Mouse (Mus musculus): ENCODE measurements around the gene Olfr869. TPM values are rescaled to one million over a fixed set of nuclear protein-coding genes. Genes with fewer than 3 reads are reported as not detected.

Gene Olfr869
- total RNA-seq (2021) = not detected

DNA sequence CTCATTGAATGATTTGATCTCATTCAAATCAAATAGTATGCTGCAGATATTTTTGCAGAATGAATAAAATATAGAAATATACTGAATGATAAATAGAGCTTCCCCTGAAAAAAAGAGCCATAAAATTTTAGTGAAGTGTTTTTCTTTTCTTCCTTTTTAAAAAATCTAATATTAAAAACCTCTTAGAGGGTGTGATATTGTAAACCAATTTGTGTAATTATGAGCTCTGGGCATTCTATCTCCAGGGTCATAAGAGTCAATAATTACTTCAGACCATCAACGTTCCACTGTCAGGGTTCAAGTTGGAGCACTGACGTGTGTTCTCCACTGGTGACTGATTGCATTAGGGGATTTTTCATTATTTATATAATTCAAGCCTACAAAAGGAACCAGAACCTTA, at the start of gene Olfr869:
Olfr869 (plus strand) TSS at position 301 of the 400 bp plus-strand sequence.
- intact Hi-C loops (cut with DNase I) = no loop called here
- DNase-seq = no peak

DNA sequence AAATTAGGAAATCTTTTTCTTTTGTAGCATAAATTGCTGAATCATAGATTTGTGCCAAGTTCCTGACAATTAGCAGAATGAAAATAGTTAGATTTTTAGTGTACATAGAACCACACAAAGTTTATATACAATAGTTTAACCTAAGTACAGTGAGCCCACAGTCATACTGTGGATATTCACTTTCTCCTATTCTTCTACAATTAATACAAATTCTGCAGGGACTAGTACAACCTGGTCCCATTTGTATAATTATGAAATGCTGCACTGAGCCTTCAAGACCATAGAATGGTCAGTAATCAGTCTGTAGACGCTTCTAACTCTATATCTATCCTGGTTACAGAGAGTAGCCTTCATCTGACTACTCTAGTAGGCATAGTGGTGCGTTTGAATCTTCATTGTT, 30.5 kb upstream of the Olfr869 start, which contains the start of gene Olfr868:
Olfr868 (plus strand) TSS at position 301 of the 400 bp plus-strand sequence.
- intact Hi-C loops (cut with DNase I) = no loop called here

DNA sequence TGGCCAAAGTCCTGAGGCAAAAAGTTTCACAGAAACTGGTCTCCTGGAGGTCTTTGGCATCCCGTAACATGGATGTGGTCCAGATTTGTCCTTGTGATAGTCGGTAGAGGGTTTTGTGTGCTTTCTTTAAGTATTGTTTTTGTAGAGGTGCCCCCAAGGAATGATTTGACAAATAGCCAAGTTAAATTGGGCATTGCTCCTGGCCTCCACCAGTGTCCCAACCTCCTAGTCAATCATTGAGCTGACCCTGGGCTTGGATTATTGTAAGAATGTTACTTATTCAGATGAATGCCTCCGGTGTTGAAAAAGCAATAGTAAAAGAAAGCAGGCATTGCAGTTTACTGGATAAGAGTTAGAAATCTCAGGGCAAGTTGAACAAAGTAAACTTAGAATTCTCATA, 20.9 kb downstream of the Olfr869 start:
- DNase-seq = no peak
- intact Hi-C loops (cut with DNase I) = no loop called here

More for the DNA sequence above, 30.5 kb upstream of the Olfr869 start, which contains the start of gene Olfr868:
- DNase-seq = no peak

DNA sequence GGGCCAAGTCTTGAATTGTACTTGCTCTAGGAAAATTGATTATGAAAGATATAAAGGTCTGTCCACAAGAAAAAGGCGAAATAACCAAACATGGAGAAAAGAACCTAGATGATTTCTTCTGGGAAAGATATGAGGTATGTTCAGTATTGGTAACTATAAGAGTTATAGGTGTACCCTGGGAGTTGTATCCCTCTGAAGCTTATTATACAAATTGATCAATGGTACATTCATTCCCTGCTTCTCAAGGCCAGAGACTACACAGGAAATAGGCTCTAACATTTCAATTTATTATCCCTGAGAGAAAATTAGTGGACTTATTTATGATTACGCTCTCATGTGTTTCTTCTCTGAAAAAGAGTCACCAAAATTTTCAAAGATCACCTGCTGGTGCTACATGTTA, 45.1 kb downstream of the Olfr869 start, which contains the start of gene Olfr870:
Olfr870 (minus strand) TSS at position 101 of the 400 bp plus-strand sequence.
- intact Hi-C loops (cut with DNase I) = no loop called here

DNA sequence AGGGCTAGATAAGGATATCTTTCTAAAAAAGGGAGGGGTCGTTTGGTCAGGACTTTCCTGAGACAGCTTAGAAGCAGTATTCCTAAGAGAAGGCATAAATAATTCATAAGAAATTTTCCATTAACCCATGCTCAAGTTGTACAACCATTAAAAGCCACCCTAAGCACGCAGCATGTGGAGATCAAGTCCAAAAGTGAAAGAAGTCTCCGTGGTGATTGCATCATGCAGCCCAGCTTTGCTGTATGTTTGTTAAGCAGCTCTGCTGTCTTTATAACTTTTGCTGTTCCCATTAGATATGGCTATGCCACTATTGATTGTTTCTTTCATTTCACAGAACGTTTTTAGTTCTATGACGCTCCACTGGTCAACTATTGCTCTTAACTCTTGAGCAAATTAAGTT, 50.7 kb downstream of the Olfr869 start:
- no peak for DNase-seq
- intact Hi-C loops (cut with DNase I) = no loop called here

More for the DNA sequence above, 45.1 kb downstream of the Olfr869 start, which contains the start of gene Olfr870:
- DNase-seq = no peak

Other genes starting within 250 kb of the Olfr869 start
- not detected for gene Olfr862, start 241.0 kb upstream of the Olfr869 start, total RNA-seq (2021)
- not detected for gene Olfr77, start 212.1 kb upstream of the Olfr869 start, total RNA-seq (2021)
- gene Olfr866, start 101.0 kb upstream of the Olfr869 start, total RNA-seq (2021) = not detected
- not detected for gene Olfr867, start 71.4 kb upstream of the Olfr869 start, total RNA-seq (2021)
- not detected for gene Olfr868, start 30.4 kb upstream of the Olfr869 start, total RNA-seq (2021)
- not detected for gene Olfr870, start 45.0 kb downstream of the Olfr869 start, total RNA-seq (2021)
- not detected for gene Olfr871, start 83.2 kb downstream of the Olfr869 start, total RNA-seq (2021)
- not detected for gene Olfr872, start 108.1 kb downstream of the Olfr869 start, total RNA-seq (2021)
- gene Olfr39, start 153.3 kb downstream of the Olfr869 start, total RNA-seq (2021) = not detected
- gene Olfr873, start 169.5 kb downstream of the Olfr869 start, total RNA-seq (2021) = not detected
- not detected for gene Olfr18, start 207.1 kb downstream of the Olfr869 start, total RNA-seq (2021)

All from heart, postnatal 36 days (tissue).